Mouse (Mus musculus) brain, embryonic 14.5 days (tissue): ENCODE results near the gene Eif4e2.

Experiments used
- CTCF ChIP-seq: fragments of 200-500 bp; IDR thresholded peaks from 2 replicates; pipeline ENCODE4 v1.5.1; 2012; ENCODE audit warnings: inconsistent platforms, mild to moderate bottlenecking, moderate library complexity, borderline replicate concordance; ENCODE audit not compliant: insufficient read depth, insufficient read length; ENCODE audit errors: extremely low read depth
- POLR2A ChIP-seq: fragments of 200-500 bp; IDR thresholded peaks from 2 replicates; pipeline ENCODE4 v1.6.1; 2012; ENCODE audit warnings: mild to moderate bottlenecking, inconsistent platforms, borderline replicate concordance; ENCODE audit not compliant: poor library complexity, insufficient read depth, insufficient read length, severe bottlenecking; ENCODE audit errors: extremely low read depth

GRCm38 (mm10) chr1:87185526-87185925, 28.2 kb upstream of the Eif4e2 start:
- TF ChIP-seq POLR2A (no peak), CTCF (no peak)
